Mouse (Mus musculus) ES-E14 (cell line): ENCODE measurements at regions not wholly inside any gene's neighbourhood (a gene's known extent, or its start where the extent isn't known, plus 50 kb on each side); places are given as distances from the start of the nearest gene placed in this dataset.

Source experiments
- CHD2 ChIP-seq: IDR thresholded peaks from 2 replicates; pipeline ENCODE4 v1.6.1; 2014; ENCODE audit warnings: mild to moderate bottlenecking, low read depth, low read length, inconsistent platforms
- HCFC1 ChIP-seq: IDR thresholded peaks from 2 replicates; pipeline ENCODE4 v1.6.1; 2012; ENCODE audit warnings: low read length, inconsistent platforms, borderline replicate concordance; ENCODE audit not compliant: insufficient read depth
- MAFK ChIP-seq: IDR thresholded peaks from 2 replicates; pipeline ENCODE4 v1.6.1; 2014; ENCODE audit warnings: mild to moderate bottlenecking, low read depth, low read length, inconsistent platforms; ENCODE audit not compliant: insufficient read depth
- ZC3H11A ChIP-seq: IDR thresholded peaks from 2 replicates; pipeline ENCODE4 v1.6.1; 2012; ENCODE audit warnings: low read depth, mild to moderate bottlenecking, inconsistent platforms, low read length, borderline replicate concordance

GRCm38 (mm10) chr7:133457436-133458324, 144.3 kb downstream of the Tex36 start:
- TF ChIP-seq MAFK (no peak), HCFC1 (no peak), CHD2 (no peak), ZC3H11A (no peak)
